Mouse (Mus musculus): ENCODE data around the gene Cts6. TPM values are rescaled to one million over a fixed set of nuclear protein-coding genes. Genes with fewer than 3 reads are reported as not detected.
A peak's percentile ranks its signal among the peaks of the same experiment; 100 is the strongest.
"Not testable (repeated sequence)": the region's sequence is repeated elsewhere in the genome, so short reads cannot be mapped to it uniquely, and the experiment has no call there.

The Cts6 gene
- total RNA-seq (2021): not detected

- intact Hi-C loops (cut with DNase I): no loop called here
- no peak for DNase-seq (ENCODE audit: low spot score in 2 of 2)
Observed at GRCm38 (mm10) chr13:61203310-61203709, at the start of gene Cts6. TSS of gene Cts6 (minus strand) at chr13:61203410.

GRCm38 (mm10) chr13:61241076-61241947 lies 38.1 kb upstream of the Cts6 start:
- intact Hi-C loops (cut with DNase I): loop anchor here (2.0 kb wide), 1 partner anchor 483 kb away; no protein-coding TSS in a partner anchor
- DNase-seq (ENCODE audit: low spot score in 2 of 2): peak; percentile 5 to 8

GRCm38 (mm10) chr13:61185151-61185933 lies 17.9 kb downstream of the Cts6 start:
- intact Hi-C loops (cut with DNase I); DNase-seq (ENCODE audit: low spot score in 2 of 2): not testable (repeated sequence)

GRCm38 (mm10) chr13:61164622-61165021 lies 38.6 kb downstream of the Cts6 start:
- intact Hi-C loops (cut with DNase I): no loop called here
- no peak for DNase-seq (ENCODE audit: low spot score in 2 of 2)

- intact Hi-C loops (cut with DNase I): no loop called here
- DNase-seq (ENCODE audit: low spot score in 2 of 2): no peak
Observed at GRCm38 (mm10) chr13:61164156-61164555, 39.1 kb downstream of the Cts6 start, which contains the start of gene Ctsr. TSS of gene Ctsr (minus strand) at chr13:61164256.

Other genes starting within 250 kb of the Cts6 start
- not detected for gene Ctsj, start 197.5 kb downstream of the Cts6 start, total RNA-seq (2021)
- gene Ctsq, start 162.8 kb downstream of the Cts6 start, total RNA-seq (2021): not detected
- gene Ctsr, start 39.2 kb downstream of the Cts6 start, total RNA-seq (2021): not detected
- not detected for gene Cts8, start 51.9 kb upstream of the Cts6 start, total RNA-seq (2021)
- gene Gm49398, start 85.4 kb upstream of the Cts6 start, total RNA-seq (2021): not detected
- not detected for gene Cts7, start 154.8 kb upstream of the Cts6 start, total RNA-seq (2021)